Comparison of ENCODE assay signal across 27 mouse cellular contexts in genomic region chr2:73468993-73469392, GRCm38 (mm10).
DNase-seq lines count a peak whose midpoint lies in the region; ATAC-seq and TF ChIP-seq lines count a peak whose summit lies in the region.
"Had no signal": no experiment of that assay in that cellular context is flagged by ENCODE, and none has a peak within 500 bp of the region (broad histone marks: within the 10 kb centered on the region; RNA-seq: fewer than 3 reads in every experiment).

No protein-coding gene starts in this region.

- no peak for TF ChIP-seq EP300 in heart, adult 2 months (IDR thresholded peaks at IDR 0.05; ENCODE audit: insufficient read depth, low read depth, low read length)
- TF ChIP-seq EP300 in CH12.LX (IDR thresholded peaks at IDR 0.05; ENCODE audit: low read length) = no peak

- TF ChIP-seq CTCF in heart, adult 2 months (IDR thresholded peaks at IDR 0.05) = no peak
- TF ChIP-seq CTCF in CH12.LX (conservative IDR thresholded peaks at IDR 0.05 in 1 of 2, IDR thresholded peaks at IDR 0.05 in 1 of 2; ENCODE audit: low read depth in 2 of 2, low read length in 2 of 2) = no peak
- TF ChIP-seq CTCF in midbrain, postnatal 0 days (IDR thresholded peaks at IDR 0.05) = no peak

- TF ChIP-seq RAD21 in CH12.LX (IDR thresholded peaks at IDR 0.05; ENCODE audit: low read depth, low read length) = no peak

- in situ Hi-C loops in CH12.LX (cut with MboI; ENCODE audit: low pct_ligation_motif_present, low pct_unique_long_range_greater_than_20kb, low sequenced_read_pairs) = no loop called here

- H3K4me2 ChIP-seq in CH12.LX (ENCODE audit: insufficient read depth, low read depth, poor library complexity, severe bottlenecking) = peak overlapping the region; percentile 53
- no peak overlapping the region for H3K4me2 ChIP-seq in midbrain, postnatal 0 days (ENCODE audit: low read depth, low read length, poor library complexity, severe bottlenecking)
- H3K4me2 ChIP-seq in forebrain, embryonic 13.5 days = no peak overlapping the region
- H3K4me2 ChIP-seq: heart, embryonic 13.5 days; hindbrain, embryonic 14.5 days; intestine, embryonic 15.5 days had no signal

- intact Hi-C loops in heart, adult 2 months (cut with DNase I) = loop anchor here (2.0 kb wide), 1 partner anchor 22 kb away; no protein-coding TSS in a partner anchor

- no peak for DNase-seq in heart, adult 2 months
- no peak for DNase-seq in heart, adult 8-10 months (ENCODE audit: low spot score)
- DNase-seq in CD4-positive helper T cell, adult 2 months (ENCODE audit: low read depth, low spot score) = peak; percentile 56
- peak; percentile 67 for DNase-seq in CH12.LX (ENCODE audit: extremely low read depth)
- DNase-seq in induced T-regulatory cell, adult 2 months (ENCODE audit: low read depth) = peak; percentile 77
- no peak for DNase-seq in midbrain, postnatal 0 days (ENCODE audit: low spot score)
- DNase-seq: adrenal gland, adult 2 months; adrenal gland, postnatal 25 days; B cell, adult 2 months; cerebellum, adult 18-20 months; cerebellum, adult 9-10 months; cerebellum, postnatal 14 days; forebrain, postnatal 0 days; gastrocnemius, postnatal 25 days; heart, postnatal 14 days; kidney, adult 11 months had no signal

- dilution Hi-C loops in CH12.LX (cut with MboI; ENCODE audit: extremely low pct_ligation_motif_present, extremely low pct_unique_long_range_greater_than_20kb, low sequenced_read_pairs) = no loop called here

- no peak for TF ChIP-seq POLR2A in heart, adult 2 months (IDR thresholded peaks at IDR 0.05; ENCODE audit: insufficient read depth, low read depth, low read length)
- TF ChIP-seq POLR2A in CH12.LX (IDR thresholded peaks at IDR 0.05; ENCODE audit: low read depth, low read length) = no peak; the same call in 1 of the 2 replicates

- no peaks in the 10 kb centered on the region for H3K27me3 ChIP-seq in heart, adult 2 months (ENCODE audit: control insufficient read depth, insufficient read depth, low read length)
- H3K27me3 ChIP-seq in CH12.LX (replicated peaks) = no peaks in the 10 kb centered on the region
- H3K27me3 ChIP-seq in midbrain, postnatal 0 days (ENCODE audit: insufficient read depth, low read length) = no peaks in the 10 kb centered on the region
- no peaks in the 10 kb centered on the region for H3K27me3 ChIP-seq in forebrain, embryonic 13.5 days
- H3K27me3 ChIP-seq: heart, embryonic 13.5 days; intestine, embryonic 15.5 days; Patski had no signal

- H3K36me3 ChIP-seq in heart, adult 2 months (ENCODE audit: control insufficient read depth, insufficient read depth, low read length) = peaks cover 2% of the 10 kb centered on the region; the same call in 1 of the 2 replicates
- H3K36me3 ChIP-seq in CH12.LX (replicated peaks in 1 of 2; ENCODE audit: control insufficient read depth in 1 of 2, insufficient read depth in 1 of 2, low read length in 1 of 2) = peaks cover 5 to 42% of the 10 kb centered on the region in 2 experiments
- no peaks in the 10 kb centered on the region for H3K36me3 ChIP-seq in midbrain, postnatal 0 days (ENCODE audit: insufficient read depth, low read length)
- H3K36me3 ChIP-seq in forebrain, embryonic 13.5 days (ENCODE audit: poor library complexity, severe bottlenecking) = no peaks in the 10 kb centered on the region
- H3K36me3 ChIP-seq: forebrain, embryonic 10.5 days; G1E; heart, embryonic 13.5 days; intestine, embryonic 15.5 days had no signal

- WGBS in heart, adult 2 months = 76% methylated on average over 5 of the region's 5 CpGs
- whole genome bisulfite sequencing in midbrain, postnatal 0 days = 91% methylated on average over 5 of the region's 5 CpGs
- 91% methylated on average over 5 of the region's 5 CpGs for WGBS in forebrain, embryonic 13.5 days

- H3K4me3 ChIP-seq in heart, adult 2 months = no peak overlapping the region
- H3K4me3 ChIP-seq in CH12.LX (replicated peaks in 1 of 3; ENCODE audit: low read depth in 2 of 3, low read length in 2 of 3, poor library complexity in 1 of 3) = peak overlapping the region in 1 of 3 experiments; percentile 42
- no peak overlapping the region for H3K4me3 ChIP-seq in midbrain, postnatal 0 days (ENCODE audit: low read depth, low read length)
- no peak overlapping the region for H3K4me3 ChIP-seq in forebrain, embryonic 13.5 days
- H3K4me3 ChIP-seq: forebrain, embryonic 10.5 days; heart, embryonic 10.5 days; heart, embryonic 13.5 days; intestine, embryonic 15.5 days had no signal

- H3K4me1 ChIP-seq in heart, adult 2 months (ENCODE audit: control insufficient read depth, insufficient read depth, low read length) = peaks cover 26% of the 10 kb centered on the region
- H3K4me1 ChIP-seq in CH12.LX (ENCODE audit: control insufficient read depth in 1 of 2, insufficient read depth in 2 of 2) = peaks cover 21 to 77% of the 10 kb centered on the region in 2 experiments
- H3K4me1 ChIP-seq in midbrain, postnatal 0 days (ENCODE audit: insufficient read depth, low read length) = no peaks in the 10 kb centered on the region
- H3K4me1 ChIP-seq in forebrain, embryonic 13.5 days = no peaks in the 10 kb centered on the region
- H3K4me1 ChIP-seq: forebrain, embryonic 10.5 days; intestine, embryonic 15.5 days had no signal

- H3K79me2 ChIP-seq in heart, adult 2 months (replicated peaks; ENCODE audit: control insufficient read depth, insufficient read depth, low read length) = no peaks in the 10 kb centered on the region; the same call in 1 of the 2 replicates
- peaks cover 71% of the 10 kb centered on the region for H3K79me2 ChIP-seq in CH12.LX (replicated peaks; ENCODE audit: control insufficient read depth, extremely low read depth, insufficient read depth, poor library complexity, severe bottlenecking)

- no peak overlapping the region for H3K9ac ChIP-seq in heart, adult 2 months (ENCODE audit: low read depth, low read length)
- H3K9ac ChIP-seq in CH12.LX (ENCODE audit: insufficient read depth, low read depth) = peak overlapping the region; percentile 76
- no peak overlapping the region for H3K9ac ChIP-seq in midbrain, postnatal 0 days (replicated peaks; ENCODE audit: low read length, poor library complexity, severe bottlenecking)
- no peak overlapping the region for H3K9ac ChIP-seq in forebrain, embryonic 13.5 days
- H3K9ac ChIP-seq: forebrain, postnatal 0 days; heart, embryonic 13.5 days; hindbrain, embryonic 14.5 days; intestine, embryonic 15.5 days had no signal

- H3K27ac ChIP-seq in heart, adult 2 months = peak overlapping the region; percentile 72
- H3K27ac ChIP-seq in CH12.LX (ENCODE audit: insufficient read depth, low read depth) = peak overlapping the region; percentile 97
- H3K27ac ChIP-seq in midbrain, postnatal 0 days (ENCODE audit: low read depth, low read length) = no peak overlapping the region
- no peak overlapping the region for H3K27ac ChIP-seq in forebrain, embryonic 13.5 days
- H3K27ac ChIP-seq: forebrain, embryonic 10.5 days; heart, embryonic 10.5 days; heart, embryonic 13.5 days; hindbrain, embryonic 14.5 days; hindbrain, postnatal 0 days; intestine, embryonic 15.5 days had no signal

- no peak for ATAC-seq in midbrain, postnatal 0 days (ENCODE audit: low FRiP score)
- ATAC-seq in forebrain, embryonic 13.5 days = no peak
- ATAC-seq in granulocyte monocyte progenitor cell, adult 5-6 weeks (replicated peaks; ENCODE audit: poor library complexity, severe bottlenecking) = no peak
- ATAC-seq: forebrain, embryonic 14.5 days; forebrain, postnatal 0 days; hindbrain, postnatal 0 days; intestine, embryonic 15.5 days; Patski had no signal

- H3K9me3 ChIP-seq in CH12.LX (replicated peaks; ENCODE audit: low read length) = no peaks in the 10 kb centered on the region
- H3K9me3 ChIP-seq in midbrain, postnatal 0 days (ENCODE audit: low read length) = no peaks in the 10 kb centered on the region
- H3K9me3 ChIP-seq in forebrain, embryonic 13.5 days (replicated peaks) = no peaks in the 10 kb centered on the region
- H3K9me3 ChIP-seq: forebrain, embryonic 10.5 days; G1E; heart, embryonic 10.5 days; heart, embryonic 13.5 days; intestine, embryonic 15.5 days had no signal

TF ChIP-seq in CH12.LX, 34 proteins besides CTCF, POLR2A, EP300 and RAD21:
- TF ChIP-seq SIN3A (IDR thresholded peaks at IDR 0.05; ENCODE audit: low read length) (peak; percentile 57; the same call in 1 of the 2 replicates), TCF12 (IDR thresholded peaks at IDR 0.05; ENCODE audit: low read depth, low read length) (peak; percentile 42), JUND (conservative IDR thresholded peaks at IDR 0.05; ENCODE audit: low read depth, low read length) (no peak), ZMIZ1 (IDR thresholded peaks at IDR 0.05; ENCODE audit: low read depth, low read length) (0 out of 2 replicates have a peak, but pooled peaks have one; percentile 9), ZNF384 (IDR thresholded peaks at IDR 0.05; ENCODE audit: low read depth, low read length) (peak; percentile 6; the same call in 1 of the 2 replicates), MAX (IDR thresholded peaks at IDR 0.05; ENCODE audit: low read length) (peak; percentile 6; the same call in 1 of the 2 replicates), MYC (IDR thresholded peaks at IDR 0.05; ENCODE audit: low read depth, low read length) (peak; percentile 48), NRF1 (IDR thresholded peaks at IDR 0.05; ENCODE audit: low read depth, low read length) (peak; percentile 77), IRF4 (IDR thresholded peaks at IDR 0.05; ENCODE audit: low read depth, low read length) (0 out of 2 replicates have a peak, but pooled peaks have one; percentile 17), JUN (IDR thresholded peaks at IDR 0.05; ENCODE audit: insufficient read depth, low read depth, low read length) (no peak), KAT2A (IDR thresholded peaks at IDR 0.05; ENCODE audit: insufficient replicate concordance, low read length) (no peak)

Comparison
In these comparisons a context has a peak if more than half of its experiments do, and no peak if none do; other contexts are left out.
1. DNase-seq: peak in CD4-positive helper T cell, adult 2 months (single experiment), CH12.LX (single experiment) and induced T-regulatory cell, adult 2 months (single experiment); none in heart, adult 2 months (0 of 2), heart, adult 8-10 months (single experiment) and midbrain, postnatal 0 days (single experiment).
2. H3K27ac ChIP-seq: peak in heart, adult 2 months (single experiment) and CH12.LX (single experiment); none in midbrain, postnatal 0 days (single experiment) and forebrain, embryonic 13.5 days (single experiment).